Mouse (Mus musculus): Measurements from ENCODE around the gene Gsdme.
A peak's percentile ranks its signal among the peaks of the same experiment; 100 is the strongest.

The Gsdme gene

GRCm38 (mm10) chr6:50263670-50264069 is at the start of gene Gsdme:
Gene Gsdme, minus strand, starts transcription at chr6:50263862.
- DNase-seq (ENCODE audit: low read depth, low spot score) = no peak

GRCm38 (mm10) chr6:50312647-50313046 is 49.0 kb upstream of the Gsdme start:
- peak; percentile 64 for DNase-seq (ENCODE audit: low read depth, low spot score)

GRCm38 (mm10) chr6:50309019-50309418 is 45.4 kb upstream of the Gsdme start:
- DNase-seq (ENCODE audit: low read depth, low spot score) = peak; percentile 50

GRCm38 (mm10) chr6:50306625-50307024 is 43.0 kb upstream of the Gsdme start:
- DNase-seq (ENCODE audit: low read depth, low spot score) = no peak

GRCm38 (mm10) chr6:50304949-50305491 is 41.4 kb upstream of the Gsdme start:
- DNase-seq (ENCODE audit: low read depth, low spot score) = peak; percentile 87

GRCm38 (mm10) chr6:50301121-50301520 is 37.5 kb upstream of the Gsdme start:
- DNase-seq (ENCODE audit: low read depth, low spot score) = no peak

GRCm38 (mm10) chr6:50300622-50301021 is 37.0 kb upstream of the Gsdme start:
- DNase-seq (ENCODE audit: low read depth, low spot score) = no peak

- no peak for DNase-seq (ENCODE audit: low read depth, low spot score)
Measured at GRCm38 (mm10) chr6:50299071-50299470, 35.4 kb upstream of the Gsdme start.

GRCm38 (mm10) chr6:50297671-50298070 is 34.0 kb upstream of the Gsdme start:
- DNase-seq (ENCODE audit: low read depth, low spot score) = no peak

GRCm38 (mm10) chr6:50295136-50295535 is 31.5 kb upstream of the Gsdme start:
- peak; percentile 14 for DNase-seq (ENCODE audit: low read depth, low spot score)

- peak; percentile 86 for DNase-seq (ENCODE audit: low read depth, low spot score)
Measured at GRCm38 (mm10) chr6:50294128-50294527, 30.5 kb upstream of the Gsdme start.

GRCm38 (mm10) chr6:50291650-50292049 is 28.0 kb upstream of the Gsdme start:
- DNase-seq (ENCODE audit: low read depth, low spot score) = no peak

- DNase-seq (ENCODE audit: low read depth, low spot score) = no peak
Measured at GRCm38 (mm10) chr6:50286881-50287280, 23.2 kb upstream of the Gsdme start.

- no peak for DNase-seq (ENCODE audit: low read depth, low spot score)
Measured at GRCm38 (mm10) chr6:50279642-50280041, 16.0 kb upstream of the Gsdme start.

- no peak for DNase-seq (ENCODE audit: low read depth, low spot score)
Measured at GRCm38 (mm10) chr6:50273947-50274346, 10.3 kb upstream of the Gsdme start.

GRCm38 (mm10) chr6:50273416-50273815 is 9.8 kb upstream of the Gsdme start:
- no peak for DNase-seq (ENCODE audit: low read depth, low spot score)

GRCm38 (mm10) chr6:50262310-50262709 is 1.4 kb downstream of the Gsdme start:
- no peak for DNase-seq (ENCODE audit: low read depth, low spot score)

GRCm38 (mm10) chr6:50261922-50262261 is 1.8 kb downstream of the Gsdme start:
- no peak for DNase-seq (ENCODE audit: low read depth, low spot score)

GRCm38 (mm10) chr6:50261201-50261921 is 2.3 kb downstream of the Gsdme start:
- no peak for DNase-seq (ENCODE audit: low read depth, low spot score)

- DNase-seq (ENCODE audit: low read depth, low spot score) = no peak
Measured at GRCm38 (mm10) chr6:50255356-50255755, 8.3 kb downstream of the Gsdme start.

GRCm38 (mm10) chr6:50254723-50255184 is 8.9 kb downstream of the Gsdme start:
- DNase-seq (ENCODE audit: low read depth, low spot score) = no peak

- peak; percentile 67 for DNase-seq (ENCODE audit: low read depth, low spot score)
Measured at GRCm38 (mm10) chr6:50252690-50253089, 11.0 kb downstream of the Gsdme start.

- DNase-seq (ENCODE audit: low read depth, low spot score) = no peak
Measured at GRCm38 (mm10) chr6:50247791-50248190, 15.9 kb downstream of the Gsdme start.
